Mouse (Mus musculus): ENCODE measurements around the gene Tgfbrap1. TPM values are rescaled to one million over a fixed set of nuclear protein-coding genes. Genes with fewer than 3 reads are reported as not detected.

Tgfbrap1 gene
- polyA plus RNA-seq, 1 experiment from 2014 or later, result 17.6 TPM

DNA sequence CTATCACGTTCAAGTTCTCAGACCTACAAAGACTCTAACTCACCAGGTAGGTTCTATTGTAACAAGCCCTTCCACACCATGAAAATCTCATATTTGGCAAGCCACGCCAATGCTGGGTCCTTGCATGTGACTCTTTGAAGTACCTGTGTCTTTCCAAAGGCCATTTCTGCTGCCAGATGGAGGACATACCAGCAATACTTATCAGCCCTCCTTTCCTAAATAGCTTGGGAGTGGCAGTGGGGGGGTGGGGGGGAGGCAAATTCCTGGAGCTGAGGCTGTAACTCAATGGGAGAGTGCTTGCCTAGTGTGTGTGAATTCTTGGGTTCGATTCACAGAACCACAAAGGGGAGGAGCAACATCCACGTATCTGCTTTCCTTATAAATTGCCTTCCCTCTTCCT lies 26.3 kb upstream of the Tgfbrap1 start:
- peaks cover 10% of the 10 kb centered on the region; the same call in 1 of the 2 replicates for H3K36me3 ChIP-seq (ENCODE audit: control insufficient read depth, insufficient read depth, low read length)
- no peaks in the 10 kb centered on the region for H3K27me3 ChIP-seq (ENCODE audit: control insufficient read depth, insufficient read depth, low read depth, low read length)
- ATAC-seq, result no peak
- 82% methylated on average over 4 of the region's 4 CpGs for WGBS
- no peak overlapping the region for H3K9ac ChIP-seq (ENCODE audit: low read depth, low read length)
- H3K27ac ChIP-seq (ENCODE audit: low read length), result no peak overlapping the region
- no peaks in the 10 kb centered on the region for H3K9me3 ChIP-seq (replicated peaks; ENCODE audit: control insufficient read depth, low read length, poor library complexity, severe bottlenecking)
- no peak overlapping the region for H3K4me3 ChIP-seq (ENCODE audit: low read depth, low read length)
- H3K4me1 ChIP-seq (ENCODE audit: control insufficient read depth, insufficient read depth, low read length), result no peaks in the 10 kb centered on the region
- no peak overlapping the region for H3K4me2 ChIP-seq (ENCODE audit: low read length)

GRCm38 (mm10) chr1:43122616-43123015 lies 24.2 kb upstream of the Tgfbrap1 start:
- WGBS, result 87% methylated on average over 2 of the region's 2 CpGs

DNA sequence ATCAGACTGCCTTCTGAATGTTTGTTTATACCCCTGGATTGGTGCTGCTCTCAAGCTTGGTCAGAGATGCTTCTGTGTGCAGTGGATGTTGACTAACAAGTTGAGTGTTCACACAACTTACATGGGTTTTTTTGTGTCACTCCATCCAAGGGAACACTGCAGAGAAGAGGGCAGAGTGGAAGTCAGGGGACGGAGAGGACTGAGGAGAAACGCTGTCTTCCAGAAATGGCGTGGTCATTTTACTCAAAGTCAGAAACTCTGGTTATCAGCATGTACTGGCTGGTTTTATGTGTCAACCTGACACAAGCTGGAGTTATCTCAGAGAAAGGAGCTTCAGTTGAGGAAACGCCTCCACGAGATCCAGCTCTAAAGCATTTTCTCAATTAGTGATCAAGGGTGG lies 22.5 kb upstream of the Tgfbrap1 start:
- 0 out of 2 replicates have a peak, but pooled peaks cover 3% of the 10 kb centered on the region for H3K9me3 ChIP-seq (replicated peaks; ENCODE audit: control insufficient read depth, low read length, poor library complexity, severe bottlenecking)
- no peak overlapping the region for H3K4me2 ChIP-seq (ENCODE audit: low read length)
- no peaks in the 10 kb centered on the region for H3K4me1 ChIP-seq (ENCODE audit: control insufficient read depth, insufficient read depth, low read length)
- H3K27ac ChIP-seq (ENCODE audit: low read length), result no peak overlapping the region
- no peak overlapping the region for H3K9ac ChIP-seq (ENCODE audit: low read depth, low read length)
- H3K27me3 ChIP-seq (ENCODE audit: control insufficient read depth, insufficient read depth, low read depth, low read length), result no peaks in the 10 kb centered on the region
- 97% methylated on average over 5 of the region's 5 CpGs for WGBS
- H3K4me3 ChIP-seq (ENCODE audit: low read depth, low read length), result no peak overlapping the region
- ATAC-seq, result no peak
- H3K36me3 ChIP-seq (ENCODE audit: control insufficient read depth, insufficient read depth, low read length), result peaks cover 20% of the 10 kb centered on the region

More at GRCm38 (mm10) chr1:43122616-43123015, 24.2 kb upstream of the Tgfbrap1 start:
- H3K4me1 ChIP-seq (ENCODE audit: control insufficient read depth, insufficient read depth, low read length), result no peaks in the 10 kb centered on the region
- no peak overlapping the region for H3K9ac ChIP-seq (ENCODE audit: low read depth, low read length)
- H3K27me3 ChIP-seq (ENCODE audit: control insufficient read depth, insufficient read depth, low read depth, low read length), result no peaks in the 10 kb centered on the region
- H3K4me3 ChIP-seq (ENCODE audit: low read depth, low read length), result no peak overlapping the region
- H3K9me3 ChIP-seq (replicated peaks; ENCODE audit: control insufficient read depth, low read length, poor library complexity, severe bottlenecking), result no peaks in the 10 kb centered on the region
- H3K27ac ChIP-seq (ENCODE audit: low read length), result no peak overlapping the region
- ATAC-seq, result no peak
- H3K36me3 ChIP-seq (ENCODE audit: control insufficient read depth, insufficient read depth, low read length), result peaks cover 15% of the 10 kb centered on the region
- no peak overlapping the region for H3K4me2 ChIP-seq (ENCODE audit: low read length)

DNA sequence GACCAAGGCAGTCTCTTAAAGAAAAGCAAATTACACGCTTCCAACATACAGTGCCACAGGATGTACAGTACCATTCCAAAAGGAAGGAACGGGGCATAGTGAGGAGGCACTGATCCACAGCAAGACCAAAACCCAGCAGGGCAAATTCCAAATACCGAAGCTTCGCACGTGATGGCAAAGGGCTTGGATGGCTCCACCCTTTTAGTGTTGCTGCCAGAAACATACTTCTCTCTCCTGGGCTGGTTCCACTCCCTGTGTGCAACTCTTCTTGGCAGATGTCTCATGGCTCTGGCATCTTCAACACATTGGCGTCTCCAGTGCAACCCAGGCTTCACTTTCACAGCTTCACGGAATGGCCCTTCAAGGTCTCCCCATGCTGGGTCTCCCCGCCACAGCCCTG lies 19.0 kb upstream of the Tgfbrap1 start:
- ATAC-seq, result no peak
- WGBS, result 97% methylated on average over 8 of the region's 8 CpGs

GRCm38 (mm10) chr1:43112882-43113281 lies 14.4 kb upstream of the Tgfbrap1 start:
- no peak overlapping the region for H3K9ac ChIP-seq (ENCODE audit: low read depth, low read length)
- H3K4me3 ChIP-seq (ENCODE audit: low read depth, low read length), result no peak overlapping the region
- H3K9me3 ChIP-seq (replicated peaks; ENCODE audit: control insufficient read depth, low read length, poor library complexity, severe bottlenecking), result 0 out of 2 replicates have a peak, but pooled peaks cover 3% of the 10 kb centered on the region
- H3K36me3 ChIP-seq (ENCODE audit: control insufficient read depth, insufficient read depth, low read length), result peaks cover 39% of the 10 kb centered on the region
- no peak overlapping the region for H3K27ac ChIP-seq (ENCODE audit: low read length)
- peak; percentile 56; the same call in 1 of the 2 replicates for ATAC-seq
- no peaks in the 10 kb centered on the region for H3K4me1 ChIP-seq (ENCODE audit: control insufficient read depth, insufficient read depth, low read length)
- no peaks in the 10 kb centered on the region for H3K27me3 ChIP-seq (ENCODE audit: control insufficient read depth, insufficient read depth, low read depth, low read length)
- WGBS, result 89% methylated on average over 2 of the region's 2 CpGs
- H3K4me2 ChIP-seq (ENCODE audit: low read length), result no peak overlapping the region

More for the DNA sequence above, 19.0 kb upstream of the Tgfbrap1 start:
- Histone ChIP-seq H3K4me3 (ENCODE audit: low read depth, low read length) (no peak overlapping the region), H3K36me3 (ENCODE audit: control insufficient read depth, insufficient read depth, low read length) (peaks cover 33% of the 10 kb centered on the region), H3K9me3 (replicated peaks; ENCODE audit: control insufficient read depth, low read length, poor library complexity, severe bottlenecking) (0 out of 2 replicates have a peak, but pooled peaks cover 3% of the 10 kb centered on the region), H3K4me1 (ENCODE audit: control insufficient read depth, insufficient read depth, low read length) (no peaks in the 10 kb centered on the region), H3K27ac (ENCODE audit: low read length) (no peak overlapping the region), H3K9ac (ENCODE audit: low read depth, low read length) (no peak overlapping the region), H3K4me2 (ENCODE audit: low read length) (no peak overlapping the region), H3K27me3 (ENCODE audit: control insufficient read depth, insufficient read depth, low read depth, low read length) (no peaks in the 10 kb centered on the region)

GRCm38 (mm10) chr1:43110556-43110955 lies 12.1 kb upstream of the Tgfbrap1 start:
- Histone ChIP-seq H3K27ac (ENCODE audit: low read length) (no peak overlapping the region), H3K9ac (ENCODE audit: low read depth, low read length) (no peak overlapping the region), H3K9me3 (replicated peaks; ENCODE audit: control insufficient read depth, low read length, poor library complexity, severe bottlenecking) (no peaks in the 10 kb centered on the region), H3K36me3 (ENCODE audit: control insufficient read depth, insufficient read depth, low read length) (peaks cover 33% of the 10 kb centered on the region), H3K27me3 (ENCODE audit: control insufficient read depth, insufficient read depth, low read depth, low read length) (no peaks in the 10 kb centered on the region), H3K4me3 (ENCODE audit: low read depth, low read length) (no peak overlapping the region), H3K4me1 (ENCODE audit: control insufficient read depth, insufficient read depth, low read length) (no peaks in the 10 kb centered on the region), H3K4me2 (ENCODE audit: low read length) (no peak overlapping the region)
- 54% methylated on average over 4 of the region's 4 CpGs for WGBS
- no peak for ATAC-seq

DNA sequence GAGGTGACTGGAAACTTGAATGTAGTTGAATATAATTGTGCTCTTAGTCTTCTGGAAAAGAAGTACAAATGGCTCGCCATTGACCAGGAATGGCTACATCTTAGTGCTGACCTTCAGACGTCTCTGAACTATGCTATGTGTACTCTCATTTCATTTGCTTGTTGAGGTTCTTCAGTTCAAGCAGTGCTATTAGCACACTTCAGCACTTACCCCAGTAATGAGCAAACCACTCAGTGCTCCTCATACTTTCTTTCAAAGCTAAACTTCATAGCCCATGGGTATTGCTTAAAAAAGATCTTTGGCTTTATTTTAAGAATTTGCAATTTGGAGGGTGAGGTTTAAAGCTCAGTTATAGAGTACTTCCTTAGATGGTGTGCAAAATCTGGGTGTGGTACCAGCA lies 10.3 kb upstream of the Tgfbrap1 start:
- no peaks in the 10 kb centered on the region for H3K27me3 ChIP-seq (ENCODE audit: control insufficient read depth, insufficient read depth, low read depth, low read length)
- no peak overlapping the region for H3K4me3 ChIP-seq (ENCODE audit: low read depth, low read length)
- H3K4me1 ChIP-seq (ENCODE audit: control insufficient read depth, insufficient read depth, low read length), result no peaks in the 10 kb centered on the region
- no peak for ATAC-seq
- peaks cover 25% of the 10 kb centered on the region for H3K36me3 ChIP-seq (ENCODE audit: control insufficient read depth, insufficient read depth, low read length)
- H3K27ac ChIP-seq (ENCODE audit: low read length), result no peak overlapping the region
- H3K9me3 ChIP-seq (replicated peaks; ENCODE audit: control insufficient read depth, low read length, poor library complexity, severe bottlenecking), result no peaks in the 10 kb centered on the region
- H3K9ac ChIP-seq (ENCODE audit: low read depth, low read length), result no peak overlapping the region
- no peak overlapping the region for H3K4me2 ChIP-seq (ENCODE audit: low read length)
- 85% methylated on average over 2 of the region's 2 CpGs for WGBS

- WGBS, result 83% methylated on average over 2 of the region's 2 CpGs
- Histone ChIP-seq H3K9ac (ENCODE audit: low read depth, low read length) (no peak overlapping the region), H3K4me3 (ENCODE audit: low read depth, low read length) (no peak overlapping the region), H3K27me3 (ENCODE audit: control insufficient read depth, insufficient read depth, low read depth, low read length) (no peaks in the 10 kb centered on the region), H3K27ac (ENCODE audit: low read length) (no peak overlapping the region), H3K4me1 (ENCODE audit: control insufficient read depth, insufficient read depth, low read length) (peaks cover 32% of the 10 kb centered on the region), H3K4me2 (ENCODE audit: low read length) (no peak overlapping the region), H3K9me3 (replicated peaks; ENCODE audit: control insufficient read depth, low read length, poor library complexity, severe bottlenecking) (no peaks in the 10 kb centered on the region), H3K36me3 (ENCODE audit: control insufficient read depth, insufficient read depth, low read length) (no peaks in the 10 kb centered on the region)
- ATAC-seq, result no peak
Observed at GRCm38 (mm10) chr1:43094206-43094605, 4.2 kb downstream of the Tgfbrap1 start.

DNA sequence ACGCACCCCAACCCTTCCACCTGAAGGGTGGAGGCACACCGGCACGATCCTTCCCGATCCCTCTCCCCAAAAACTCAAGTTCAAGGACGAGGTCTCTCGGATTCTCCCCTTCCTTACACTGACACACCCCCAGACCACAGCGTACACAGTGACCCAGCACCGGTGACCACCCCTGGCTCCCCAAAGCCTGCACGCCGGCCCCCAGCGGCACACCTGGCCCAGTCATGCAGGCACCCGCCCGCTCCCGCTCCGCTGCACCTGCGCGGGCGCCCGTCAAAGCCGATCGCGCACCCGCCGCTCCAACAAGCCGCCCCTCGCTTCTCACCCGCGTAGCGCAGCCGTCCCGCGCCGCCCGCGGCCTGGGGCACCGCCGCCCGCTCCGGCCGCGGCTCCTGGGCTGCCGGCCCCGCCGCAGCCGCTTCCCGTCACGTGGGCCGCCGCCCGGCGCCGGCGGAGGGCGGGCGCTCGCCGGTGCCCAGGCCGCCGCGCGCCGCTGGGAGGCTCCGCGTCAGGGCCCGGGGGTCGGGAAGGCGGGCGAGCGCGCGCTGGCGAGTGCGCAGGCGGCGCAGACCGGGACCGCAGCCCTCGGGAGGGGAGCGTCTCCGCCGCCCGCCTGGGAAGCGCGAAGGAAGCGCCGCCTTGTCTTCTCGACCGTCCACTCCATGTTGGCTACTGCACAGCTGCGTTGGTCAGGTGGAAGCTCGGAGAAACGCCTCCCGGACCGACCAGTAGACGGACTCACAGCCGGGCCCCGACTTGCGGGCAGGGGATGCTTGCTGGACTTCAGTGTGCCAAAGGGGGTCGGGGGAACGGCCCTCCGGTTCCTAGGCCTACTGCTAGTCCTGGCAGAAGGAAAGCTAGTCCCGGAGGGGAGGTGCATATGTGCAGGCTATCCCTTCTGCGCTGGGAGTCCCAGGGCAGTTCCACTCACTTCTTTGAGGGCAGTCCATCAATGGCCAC lies 6.1 kb downstream of the Tgfbrap1 start:
- Histone ChIP-seq H3K27me3 (ENCODE audit: control insufficient read depth, insufficient read depth, low read depth, low read length) (no peaks in the 10 kb centered on the region), H3K4me2 (ENCODE audit: low read length) (peak overlapping the region; percentile 88), H3K9ac (ENCODE audit: low read depth, low read length) (peak overlapping the region; percentile 93), H3K36me3 (ENCODE audit: control insufficient read depth, insufficient read depth, low read length) (no peaks in the 10 kb centered on the region), H3K27ac (ENCODE audit: low read length) (peak overlapping the region; percentile 87), H3K4me1 (ENCODE audit: control insufficient read depth, insufficient read depth, low read length) (peaks cover 28% of the 10 kb centered on the region), H3K4me3 (ENCODE audit: low read depth, low read length) (peak overlapping the region; percentile 80), H3K9me3 (replicated peaks; ENCODE audit: control insufficient read depth, low read length, poor library complexity, severe bottlenecking) (no peaks in the 10 kb centered on the region)
- peak; percentile 84 for ATAC-seq
- WGBS, result under 1% methylated on average over 99 of the region's 102 CpGs

Data from midbrain, embryonic 16.5 days (tissue).